Mouse (Mus musculus): ENCODE results near the gene Myo1e. TPM values are rescaled to one million over a fixed set of nuclear protein-coding genes. Genes with fewer than 3 reads are reported as not detected.
"Not testable (repeated sequence)": the region's sequence is repeated elsewhere in the genome, so short reads cannot be mapped to it uniquely, and the experiment has no call there.

Myo1e gene
- polyA plus RNA-seq, 1 experiment from 2014 or later: 18.2 TPM

- H3K4me3 ChIP-seq (ENCODE audit: low read length): no peak overlapping the region
- no peak for ATAC-seq
- no peaks in the 10 kb centered on the region for H3K36me3 ChIP-seq (ENCODE audit: control insufficient read depth, insufficient read depth, low read length)
- H3K4me1 ChIP-seq (ENCODE audit: control insufficient read depth, insufficient read depth, low read length): peaks cover 45% of the 10 kb centered on the region
- no peaks in the 10 kb centered on the region for H3K27me3 ChIP-seq (replicated peaks; ENCODE audit: control insufficient read depth, insufficient read depth, low read length)
- no peak overlapping the region for H3K9ac ChIP-seq (ENCODE audit: low read depth, low read length)
- H3K9me3 ChIP-seq (ENCODE audit: control insufficient read depth, low read length): no peaks in the 10 kb centered on the region
- WGBS: 78% methylated on average over 9 of the region's 9 CpGs
- H3K4me2 ChIP-seq (ENCODE audit: low read depth, low read length): no peak overlapping the region
- peak overlapping the region; percentile 27; the same call in 1 of the 2 replicates for H3K27ac ChIP-seq (ENCODE audit: low read length)
Measured at GRCm38 (mm10) chr9:70245040-70245439, 37.9 kb downstream of the Myo1e start.

- H3K4me1 ChIP-seq (ENCODE audit: control insufficient read depth, insufficient read depth, low read length): peaks cover 38% of the 10 kb centered on the region
- WGBS: 77% methylated on average over 10 of the region's 10 CpGs
- H3K4me2 ChIP-seq (ENCODE audit: low read depth, low read length): no peak overlapping the region
- no peak overlapping the region for H3K9ac ChIP-seq (ENCODE audit: low read depth, low read length)
- no peak overlapping the region for H3K4me3 ChIP-seq (ENCODE audit: low read length)
- H3K27me3 ChIP-seq (replicated peaks; ENCODE audit: control insufficient read depth, insufficient read depth, low read length): no peaks in the 10 kb centered on the region
- no peak for ATAC-seq
- H3K36me3 ChIP-seq (ENCODE audit: control insufficient read depth, insufficient read depth, low read length): no peaks in the 10 kb centered on the region
- H3K9me3 ChIP-seq (ENCODE audit: control insufficient read depth, low read length): no peaks in the 10 kb centered on the region
- no peak overlapping the region for H3K27ac ChIP-seq (ENCODE audit: low read length)
Measured at GRCm38 (mm10) chr9:70246427-70246826, 39.3 kb downstream of the Myo1e start.

- Histone ChIP-seq H3K4me1 (ENCODE audit: control insufficient read depth, insufficient read depth, low read length) (peaks cover 24% of the 10 kb centered on the region), H3K9me3 (ENCODE audit: control insufficient read depth, low read length) (no peaks in the 10 kb centered on the region), H3K4me2 (ENCODE audit: low read depth, low read length) (no peak overlapping the region), H3K4me3 (ENCODE audit: low read length) (no peak overlapping the region), H3K36me3 (ENCODE audit: control insufficient read depth, insufficient read depth, low read length) (no peaks in the 10 kb centered on the region), H3K27me3 (replicated peaks; ENCODE audit: control insufficient read depth, insufficient read depth, low read length) (no peaks in the 10 kb centered on the region), H3K9ac (ENCODE audit: low read depth, low read length) (no peak overlapping the region), H3K27ac (ENCODE audit: low read length) (no peak overlapping the region)
- 89% methylated on average over 6 of the region's 6 CpGs for WGBS
- no peak for ATAC-seq
Measured at GRCm38 (mm10) chr9:70248046-70248445, 40.9 kb downstream of the Myo1e start.

DNA sequence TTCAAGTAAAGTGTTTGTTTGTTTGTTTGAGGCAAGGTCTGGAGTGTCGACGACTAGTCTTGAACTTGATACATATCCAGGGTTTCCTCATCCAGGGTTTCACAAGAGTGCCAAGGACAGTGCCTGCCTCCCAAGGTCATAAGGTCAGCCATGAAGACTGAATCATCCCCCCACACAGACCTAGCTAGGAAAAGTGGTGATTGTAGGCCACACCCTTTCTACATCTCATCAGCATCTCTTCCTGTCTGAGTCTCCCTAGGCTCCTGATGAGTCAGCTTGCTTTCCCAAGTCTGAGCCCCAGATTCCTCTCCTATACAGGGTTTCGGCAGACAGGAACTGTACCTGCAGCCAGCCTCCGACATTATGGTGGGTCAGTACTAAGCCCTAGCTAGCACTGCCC lies 41.7 kb downstream of the Myo1e start:
- no peak overlapping the region for H3K4me2 ChIP-seq (ENCODE audit: low read depth, low read length)
- H3K27me3 ChIP-seq (replicated peaks; ENCODE audit: control insufficient read depth, insufficient read depth, low read length): no peaks in the 10 kb centered on the region
- no peak overlapping the region for H3K9ac ChIP-seq (ENCODE audit: low read depth, low read length)
- WGBS: 77% methylated on average over 4 of the region's 4 CpGs
- H3K27ac ChIP-seq (ENCODE audit: low read length): no peak overlapping the region
- H3K4me1 ChIP-seq (ENCODE audit: control insufficient read depth, insufficient read depth, low read length): peaks cover 16% of the 10 kb centered on the region
- H3K36me3 ChIP-seq (ENCODE audit: control insufficient read depth, insufficient read depth, low read length): no peaks in the 10 kb centered on the region
- no peaks in the 10 kb centered on the region for H3K9me3 ChIP-seq (ENCODE audit: control insufficient read depth, low read length)
- H3K4me3 ChIP-seq (ENCODE audit: low read length): no peak overlapping the region
- no peak for ATAC-seq

DNA sequence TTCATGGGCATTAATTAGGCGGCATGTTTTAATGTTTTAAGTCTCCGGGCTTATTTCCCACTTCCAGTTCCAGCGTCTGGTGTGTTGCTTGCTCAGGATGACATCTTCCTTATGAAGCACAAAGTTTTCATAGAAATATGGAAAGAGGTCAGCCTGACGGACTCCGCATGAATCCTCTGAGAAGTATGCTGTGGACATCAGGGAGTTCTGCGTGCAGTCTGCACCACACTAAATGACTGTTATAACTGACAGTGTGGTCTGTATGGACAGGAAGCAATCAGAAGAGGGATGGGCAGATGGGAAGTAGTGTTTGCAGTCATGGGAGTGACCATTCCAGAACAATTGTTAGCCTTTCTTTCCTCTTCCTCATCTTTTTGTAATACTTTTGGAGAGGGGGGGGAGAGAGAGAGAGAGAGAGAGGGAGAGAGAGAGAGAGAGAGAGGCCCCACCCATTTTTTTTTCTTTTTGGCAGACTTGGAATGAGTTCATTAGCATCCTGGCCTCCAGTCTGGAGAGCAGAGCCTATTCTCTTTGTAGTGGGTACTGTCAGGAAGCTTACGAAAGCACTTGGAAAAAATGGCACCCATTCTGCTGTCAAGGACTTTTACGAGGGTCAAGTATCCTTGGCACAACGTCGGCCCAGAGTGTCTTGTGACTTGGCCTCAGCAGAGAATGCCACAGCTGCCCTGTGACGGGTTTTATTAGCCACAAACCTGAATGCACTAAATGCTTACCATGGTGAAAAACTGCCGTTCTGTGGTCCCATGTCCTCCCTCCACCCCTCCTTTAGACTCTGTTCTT lies 42.9 kb downstream of the Myo1e start:
- no peaks in the 10 kb centered on the region for H3K27me3 ChIP-seq (replicated peaks; ENCODE audit: control insufficient read depth, insufficient read depth, low read length)

DNA sequence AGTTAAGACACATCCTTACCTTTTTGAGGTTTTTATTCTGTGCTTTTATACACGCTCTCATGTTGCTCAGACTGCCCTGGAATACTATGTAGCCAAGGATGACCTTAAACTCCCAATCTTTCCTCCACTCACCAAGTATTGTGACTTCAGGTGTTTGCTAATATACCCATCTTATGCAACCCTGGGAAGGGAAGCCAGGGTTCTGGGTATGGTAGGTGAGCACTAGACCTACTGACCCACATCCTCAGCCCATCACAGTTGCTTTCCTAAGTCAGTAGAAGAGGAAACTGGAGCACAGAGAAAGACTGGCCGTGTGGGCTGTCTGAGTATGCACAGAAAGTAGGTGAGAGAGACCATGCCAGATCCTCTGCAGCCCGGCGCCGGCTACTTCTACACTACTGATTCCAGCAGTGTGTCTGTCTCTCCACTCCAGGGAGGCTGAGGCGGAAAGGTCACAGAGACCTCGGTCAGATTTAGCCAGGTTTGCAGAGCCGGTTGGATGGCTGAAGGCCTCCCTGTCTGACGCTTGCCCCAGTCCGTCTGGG lies 44.4 kb downstream of the Myo1e start:
- no peaks in the 10 kb centered on the region for H3K9me3 ChIP-seq (ENCODE audit: control insufficient read depth, low read length)
- 94% methylated on average over 10 of the region's 10 CpGs for WGBS
- no peak for ATAC-seq
- no peaks in the 10 kb centered on the region for H3K27me3 ChIP-seq (replicated peaks; ENCODE audit: control insufficient read depth, insufficient read depth, low read length)
- H3K9ac ChIP-seq (ENCODE audit: low read depth, low read length): no peak overlapping the region
- H3K27ac ChIP-seq (ENCODE audit: low read length): no peak overlapping the region
- no peaks in the 10 kb centered on the region for H3K36me3 ChIP-seq (ENCODE audit: control insufficient read depth, insufficient read depth, low read length)
- peaks cover 6% of the 10 kb centered on the region; the same call in 1 of the 2 replicates for H3K4me1 ChIP-seq (ENCODE audit: control insufficient read depth, insufficient read depth, low read length)
- H3K4me2 ChIP-seq (ENCODE audit: low read depth, low read length): no peak overlapping the region
- H3K4me3 ChIP-seq (ENCODE audit: low read length): no peak overlapping the region

More for the DNA sequence above, 42.9 kb downstream of the Myo1e start:
- H3K36me3 ChIP-seq (ENCODE audit: control insufficient read depth, insufficient read depth, low read length): no peaks in the 10 kb centered on the region
- no peak overlapping the region for H3K4me2 ChIP-seq (ENCODE audit: low read depth, low read length)
- H3K4me3 ChIP-seq (ENCODE audit: low read length): no peak overlapping the region
- no peak overlapping the region for H3K27ac ChIP-seq (ENCODE audit: low read length)
- no peak for ATAC-seq
- H3K9ac ChIP-seq (ENCODE audit: low read depth, low read length): no peak overlapping the region
- H3K9me3 ChIP-seq (ENCODE audit: control insufficient read depth, low read length): no peaks in the 10 kb centered on the region
- H3K4me1 ChIP-seq (ENCODE audit: control insufficient read depth, insufficient read depth, low read length): peaks cover 8% of the 10 kb centered on the region; the same call in 1 of the 2 replicates
- WGBS: 55% methylated on average over 12 of the region's 12 CpGs

DNA sequence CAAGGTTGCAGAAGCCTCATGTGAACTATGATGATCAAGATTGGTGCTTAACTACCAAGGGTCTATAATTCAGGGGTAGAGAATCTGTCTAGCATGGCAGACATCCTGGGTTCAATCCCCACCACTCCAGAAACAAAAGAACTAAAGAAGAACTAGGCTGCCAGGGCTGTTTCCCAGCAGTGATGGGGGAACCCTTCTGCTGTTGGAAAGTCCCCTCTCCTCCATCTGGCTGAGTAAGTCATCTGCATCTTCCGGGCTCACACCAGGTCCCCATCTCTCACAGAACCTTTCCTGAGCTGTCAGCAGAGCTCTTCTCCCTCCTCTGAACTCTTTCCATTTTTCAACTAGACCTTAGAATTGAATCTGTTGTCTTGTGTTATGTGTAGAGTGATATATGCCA lies 45.9 kb downstream of the Myo1e start:
- H3K9ac ChIP-seq (ENCODE audit: low read depth, low read length): no peak overlapping the region
- no peaks in the 10 kb centered on the region for H3K27me3 ChIP-seq (replicated peaks; ENCODE audit: control insufficient read depth, insufficient read depth, low read length)
- H3K4me3 ChIP-seq (ENCODE audit: low read length): no peak overlapping the region
- no peaks in the 10 kb centered on the region for H3K36me3 ChIP-seq (ENCODE audit: control insufficient read depth, insufficient read depth, low read length)
- H3K27ac ChIP-seq (ENCODE audit: low read length): no peak overlapping the region
- H3K4me1 ChIP-seq (ENCODE audit: control insufficient read depth, insufficient read depth, low read length): peaks cover 16% of the 10 kb centered on the region
- WGBS: 79% methylated on average over 1 of the region's 1 CpGs
- H3K4me2 ChIP-seq (ENCODE audit: low read depth, low read length): no peak overlapping the region
- ATAC-seq: no peak
- no peaks in the 10 kb centered on the region for H3K9me3 ChIP-seq (ENCODE audit: control insufficient read depth, low read length)

- no peak overlapping the region for H3K4me3 ChIP-seq (ENCODE audit: low read length)
- H3K4me2 ChIP-seq (ENCODE audit: low read depth, low read length): no peak overlapping the region
- H3K9ac ChIP-seq (ENCODE audit: low read depth, low read length): no peak overlapping the region
- H3K36me3 ChIP-seq (ENCODE audit: control insufficient read depth, insufficient read depth, low read length): no peaks in the 10 kb centered on the region
- H3K9me3 ChIP-seq (ENCODE audit: control insufficient read depth, low read length): no peaks in the 10 kb centered on the region
- no peak overlapping the region for H3K27ac ChIP-seq (ENCODE audit: low read length)
- 75% methylated on average over 4 of the region's 4 CpGs for WGBS
- no peaks in the 10 kb centered on the region for H3K27me3 ChIP-seq (replicated peaks; ENCODE audit: control insufficient read depth, insufficient read depth, low read length)
- peaks cover 17% of the 10 kb centered on the region for H3K4me1 ChIP-seq (ENCODE audit: control insufficient read depth, insufficient read depth, low read length)
- no peak for ATAC-seq
Measured at GRCm38 (mm10) chr9:70255005-70255404, 47.9 kb downstream of the Myo1e start.

- H3K27ac ChIP-seq (ENCODE audit: low read length); H3K4me2 ChIP-seq (ENCODE audit: low read depth, low read length); H3K9ac ChIP-seq (ENCODE audit: low read depth, low read length); ATAC-seq; H3K36me3 ChIP-seq (ENCODE audit: control insufficient read depth, insufficient read depth, low read length); H3K4me3 ChIP-seq (ENCODE audit: low read length); H3K27me3 ChIP-seq (replicated peaks; ENCODE audit: control insufficient read depth, insufficient read depth, low read length); H3K9me3 ChIP-seq (ENCODE audit: control insufficient read depth, low read length): not testable (repeated sequence)
- peaks cover 20% of the 10 kb centered on the region for H3K4me1 ChIP-seq (ENCODE audit: control insufficient read depth, insufficient read depth, low read length)
- WGBS: 96% methylated on average over 7 of the region's 7 CpGs
Measured at GRCm38 (mm10) chr9:70256027-70256426, 48.9 kb downstream of the Myo1e start.

Data from intestine, embryonic 16.5 days (tissue).